Mouse (Mus musculus) liver, embryonic 14.5 days (tissue): ENCODE data around the gene Mpv17. TPM values are rescaled to one million over a fixed set of nuclear protein-coding genes. Genes with fewer than 3 reads are reported as not detected.
A peak's percentile ranks its signal among the peaks of the same experiment; 100 is the strongest.

Experiments
- ATAC-seq: fragments of 200-750 bp; cut with Nextera tagmentation; 2 replicates; pipeline ENCODE4 v1.8.0; 2017; ENCODE audit warnings: moderate number of reproducible peaks, mild to moderate bottlenecking, moderate library complexity; ENCODE audit not compliant: insufficient read depth
- DNase-seq, 3 experiments: peaks; one replicate each; pipeline ENCODE4 v3.0.0-alpha.2; 2012 to 2013; ENCODE audit warnings: low read depth in 3 of 3, low spot score in 3 of 3
- H3K27ac ChIP-seq: fragments of 300-500 bp; sonication (generic); 2 replicates; pipeline ENCODE4 v1.5.1; 2014; ENCODE audit warnings: moderate library complexity, mild to moderate bottlenecking, control low read depth, inconsistent platforms
- H3K27me3 ChIP-seq: fragments of 300-500 bp; sonication (generic); 2 replicates; pipeline ENCODE4 v1.6.1; 2014; ENCODE audit warnings: mild to moderate bottlenecking, low read length, moderate library complexity; ENCODE audit not compliant: control insufficient read depth, insufficient read depth
- H3K36me3 ChIP-seq: fragments of 300-500 bp; sonication (generic); replicated peaks from 2 replicates; pipeline ENCODE4 v1.6.1; 2014; ENCODE audit warnings: low read depth; ENCODE audit not compliant: control insufficient read depth, insufficient read depth
- H3K4me1 ChIP-seq, 2 experiments: fragments of 200-500 bp in 1 of 2; fragments of 300-500 bp in 1 of 2; sonication (generic) in 1 of 2; replicated peaks; 2 replicates each; pipeline ENCODE4 v1.6.1; 2012 to 2014; ENCODE audit warnings: antibody characterized with exemption in 1 of 2, inconsistent platforms in 1 of 2, low read length in 1 of 2; ENCODE audit not compliant: control insufficient read depth in 2 of 2, insufficient read depth in 2 of 2
- H3K4me2 ChIP-seq: fragments of 300-500 bp; sonication (generic); 2 replicates; pipeline ENCODE4 v1.6.1; 2014; ENCODE audit warnings: low read depth, mild to moderate bottlenecking, control low read depth, moderate library complexity
- H3K4me3 ChIP-seq, 2 experiments: fragments of 200-500 bp in 1 of 2; fragments of 300-500 bp in 1 of 2; sonication (generic) in 1 of 2; 2 replicates each; pipeline ENCODE4 v1.5.1; 2012 to 2014; ENCODE audit warnings: low read depth in 2 of 2, low read length in 2 of 2, mild to moderate bottlenecking in 2 of 2, control low read depth in 1 of 2, inconsistent platforms in 1 of 2, moderate library complexity in 1 of 2; ENCODE audit not compliant: insufficient read depth in 1 of 2
- H3K9ac ChIP-seq: fragments of 300-500 bp; sonication (generic); replicated peaks from 2 replicates; pipeline ENCODE4 v1.6.1; 2014; ENCODE audit warnings: mild to moderate bottlenecking, control low read depth, moderate library complexity
- H3K9me3 ChIP-seq: fragments of 300-500 bp; sonication (generic); 2 replicates; pipeline ENCODE4 v1.6.1; 2016; ENCODE audit warnings: low read length, mixed read lengths; ENCODE audit not compliant: control insufficient read depth
- CTCF ChIP-seq: IDR thresholded peaks from 2 replicates; pipeline ENCODE4 v1.5.1; 2016; ENCODE audit warnings: antibody characterized with exemption, low read depth, control low read depth
- EP300 ChIP-seq: IDR thresholded peaks from 2 replicates; pipeline ENCODE4 v1.6.1; 2016; ENCODE audit warnings: antibody characterized with exemption, low read depth
- WGBS: fragments of 180-500 bp; shearing (Covaris S2); extraction: QIAGEN DNeasy Blood & Tissue Kit; methylation state at CpG from one replicate; pipeline ENCODE4 v1.1.7; 2014; ENCODE audit not compliant: insufficient replicate concordance; 5-methylcytosine and 5-hydroxymethylcytosine counted together
- polyA plus RNA-seq, 2 experiments: library from polyadenylated mRNA; depleted of rRNA in 1 of 2; stranded (reverse) in 1 of 2; unstranded in 1 of 2; fragments of >200 nt; fragmentation: Nextera tagmentation in 1 of 2; extraction: Ambion mirVana in 1 of 2; gene quantifications; 2 replicates each; pipeline versions ENCODE4 v1.2.1 to v1.2.3; 2012 to 2014

The Mpv17 gene
- polyA plus RNA-seq, 2 experiments = 14.2 to 16.9 TPM

DNA sequence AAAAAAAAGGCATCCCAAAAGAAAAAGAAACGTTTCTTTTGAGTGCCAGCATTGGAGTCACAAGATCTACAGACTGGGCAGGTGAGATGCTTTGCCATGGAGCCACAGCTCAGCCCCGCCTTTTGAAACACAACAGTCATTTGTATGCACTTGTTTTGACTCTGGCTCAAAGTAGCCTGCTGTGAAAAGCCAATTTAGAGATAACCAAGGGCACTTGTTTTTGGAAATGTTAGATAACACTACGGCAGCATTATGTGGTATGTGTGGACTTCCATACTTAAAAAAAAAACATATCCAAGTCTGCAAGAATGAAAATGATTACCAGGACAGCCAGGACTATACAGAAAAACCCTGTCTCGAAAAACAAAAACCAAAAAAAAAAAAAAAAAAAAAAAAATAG lies 29.6 kb upstream of the Mpv17 start:
- peak; percentile 67 to 68 (median 67) for DNase-seq
- 15% methylated on average over 4 of the region's 4 CpGs for WGBS
- ATAC-seq = peak; percentile 50
- H3K4me1 ChIP-seq = peaks cover 21 to 23% of the 10 kb centered on the region in 2 experiments
- H3K27ac ChIP-seq = peak overlapping the region; percentile 76
- no peaks in the 10 kb centered on the region for H3K9me3 ChIP-seq
- H3K27me3 ChIP-seq = no peaks in the 10 kb centered on the region
- peak overlapping the region; percentile 28; the same call in 1 of the 2 replicates for H3K9ac ChIP-seq
- TF ChIP-seq EP300 (peak; percentile 74), CTCF (no peak)
- peak overlapping the region; percentile 42 for H3K4me2 ChIP-seq
- no peak overlapping the region for H3K4me3 ChIP-seq
- peaks cover 18% of the 10 kb centered on the region for H3K36me3 ChIP-seq

DNA sequence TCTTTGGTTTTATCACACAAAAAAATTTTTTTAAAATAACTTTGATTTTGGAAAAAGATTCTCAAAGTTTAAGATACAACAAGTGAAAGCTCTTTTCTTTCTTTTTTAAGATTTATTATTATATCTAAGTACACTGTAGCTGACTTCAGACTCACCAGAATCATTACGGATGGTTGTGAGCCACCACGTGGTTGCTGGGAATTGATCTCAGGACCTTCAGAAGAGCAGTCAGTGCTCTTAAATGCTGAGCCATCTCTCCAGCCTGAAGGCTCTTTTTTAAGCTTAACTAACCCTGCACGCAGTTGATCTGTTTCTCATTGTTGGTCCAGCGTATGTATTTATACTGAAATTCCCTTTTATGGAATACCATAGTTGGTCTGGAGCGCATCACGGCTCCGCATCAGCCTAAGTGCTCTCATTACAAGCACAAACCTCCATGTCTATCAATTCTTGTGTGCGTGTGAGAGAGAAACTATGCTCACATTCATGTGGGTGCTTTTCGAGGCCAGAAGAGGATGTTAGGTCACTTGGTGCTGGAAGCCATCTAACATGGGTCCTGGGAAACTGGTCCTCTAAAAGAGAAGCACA lies 27.2 kb upstream of the Mpv17 start:
- Histone ChIP-seq H3K9me3 (no peaks in the 10 kb centered on the region), H3K4me3 (no peak overlapping the region; a peak in 1 of 4 replicates), H3K9ac (no peak overlapping the region), H3K36me3 (peaks cover 2% of the 10 kb centered on the region; the same call in 1 of the 2 replicates), H3K4me2 (peak overlapping the region; percentile 89), H3K4me1 (peaks cover 24 to 27% of the 10 kb centered on the region in 2 experiments), H3K27me3 (no peaks in the 10 kb centered on the region), H3K27ac (no peak overlapping the region)
- TF ChIP-seq CTCF (no peak), EP300 (no peak)
- DNase-seq = no peak
- WGBS = 82% methylated on average over 9 of the region's 9 CpGs
- ATAC-seq = no peak

DNA sequence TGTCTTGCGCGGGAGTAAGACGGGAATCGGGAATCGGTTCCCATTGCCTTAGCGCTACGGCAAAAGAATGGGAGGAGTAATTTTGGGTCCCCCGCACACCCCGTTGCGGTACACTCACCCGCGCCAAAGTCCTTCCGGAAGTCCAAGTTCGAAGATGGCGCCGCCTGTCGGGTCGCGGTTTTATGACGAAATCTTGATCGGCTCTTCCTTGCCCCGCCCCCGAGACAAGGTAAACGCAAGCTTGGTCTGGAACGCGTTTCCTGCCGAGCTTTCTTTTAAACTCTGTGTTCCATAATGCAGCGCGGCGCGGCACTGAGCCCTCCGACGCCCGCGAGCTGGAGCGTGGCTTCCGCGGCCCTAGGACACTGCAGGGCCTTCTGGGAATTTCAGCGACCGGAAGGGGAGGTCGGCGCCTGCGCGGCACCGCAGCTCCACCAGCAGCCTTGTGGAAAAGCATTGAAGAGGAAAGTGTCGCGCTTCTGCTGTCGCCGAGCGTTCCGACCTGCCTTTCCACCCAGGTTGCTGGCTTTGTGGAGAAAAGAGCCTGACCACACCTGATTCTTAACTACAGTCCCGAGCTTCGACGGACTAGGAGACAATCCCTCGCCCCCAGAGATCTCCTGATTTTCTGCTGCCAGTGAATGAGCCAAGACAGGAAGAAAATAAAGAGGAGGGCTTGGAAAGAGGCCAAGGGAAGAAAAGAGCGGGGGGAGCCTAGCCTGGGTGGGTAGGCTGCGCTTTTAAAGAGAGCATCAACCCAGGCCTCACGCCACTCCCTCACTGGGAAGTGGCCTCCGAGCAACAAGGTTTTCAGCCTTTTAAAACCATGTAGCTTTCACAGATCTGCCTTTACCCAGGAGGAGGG lies 25.9 kb upstream of the Mpv17 start, which contains the start of the genes Gm29609 and Gtf3c2:
Gene Gm29609 (minus strand): TSS at position 146 of the 865 bp plus-strand sequence.
Gene Gtf3c2 (minus strand): TSS at position 379 of the 865 bp plus-strand sequence.
- Histone ChIP-seq H3K9me3 (no peaks in the 10 kb centered on the region), H3K9ac (peak within 1 kb of the TSS; percentile 89), H3K27me3 (no peaks in the 10 kb centered on the region), H3K27ac (peak within 1 kb of the TSS; percentile 94), H3K4me2 (peak within 1 kb of the TSS; percentile 89), H3K4me3 (peak within 1 kb of the TSS; percentile 89 to 99), H3K36me3 (peaks cover 5% of the 10 kb centered on the region; the same call in 1 of the 2 replicates), H3K4me1 (peaks cover 22 to 23% of the 10 kb centered on the region in 2 experiments)
- DNase-seq = peak; percentile 85 to 90 (median 87)
- under 1% methylated on average over 59 of the region's 59 CpGs for WGBS
- TF ChIP-seq EP300 (no peak), CTCF (0 out of 2 replicates have a peak, but pooled peaks have one; percentile 21)
- ATAC-seq = peak; percentile 87

DNA sequence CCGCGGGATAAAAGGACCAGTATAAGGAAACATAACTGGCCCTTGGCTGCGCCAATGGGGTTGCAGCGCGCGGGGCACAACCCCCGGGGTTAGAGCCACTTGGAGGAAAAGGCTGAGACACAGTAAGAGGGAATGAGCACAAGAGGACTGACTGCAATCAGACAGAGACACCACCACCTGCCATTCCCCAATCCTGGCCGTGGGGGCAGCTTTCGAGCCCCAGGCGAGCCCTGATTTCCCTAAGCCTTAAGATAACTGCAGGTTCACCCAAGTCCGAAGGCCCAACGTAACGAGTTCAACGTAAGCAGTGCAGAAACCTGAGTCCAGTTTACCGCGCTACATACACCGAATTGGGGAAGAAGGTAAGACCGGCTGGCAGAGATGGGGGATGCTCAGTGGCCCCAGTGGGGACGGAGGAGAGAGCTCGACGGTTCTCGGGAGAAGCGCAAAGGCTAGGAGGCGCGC lies 25.3 kb upstream of the Mpv17 start:
- under 1% methylated on average over 25 of the region's 25 CpGs for WGBS
- ATAC-seq (peak; percentile 57), DNase-seq (peak; percentile 46 to 58 (median 52))
- Histone ChIP-seq H3K27ac (peak overlapping the region; percentile 94), H3K9ac (peak overlapping the region; percentile 89), H3K4me3 (peak overlapping the region; percentile 89 to 99), H3K27me3 (no peaks in the 10 kb centered on the region), H3K36me3 (peaks cover 6% of the 10 kb centered on the region), H3K4me1 (peaks cover 21 to 22% of the 10 kb centered on the region in 2 experiments), H3K9me3 (no peaks in the 10 kb centered on the region), H3K4me2 (peak overlapping the region; percentile 89)
- TF ChIP-seq EP300 (no peak), CTCF (no peak)

DNA sequence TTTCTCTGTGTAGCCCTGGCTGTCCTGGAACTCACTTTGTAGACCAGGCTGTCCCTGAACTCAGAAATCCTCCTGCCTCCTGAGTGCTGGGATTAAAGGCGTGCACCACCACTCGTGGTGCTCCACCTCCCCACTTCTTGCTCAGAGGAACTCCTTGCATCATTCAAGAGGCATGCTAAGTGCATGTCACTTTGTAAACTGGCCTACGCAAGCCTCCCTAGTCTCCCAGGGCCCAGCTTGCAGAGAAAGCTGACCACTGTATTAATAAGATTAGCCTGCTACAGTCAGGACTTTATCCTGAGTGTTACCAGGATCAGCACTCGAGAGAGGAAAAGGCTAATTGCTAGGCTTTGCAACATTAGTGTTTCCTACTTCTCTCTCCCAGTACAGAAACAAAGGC lies 14.6 kb upstream of the Mpv17 start:
- H3K4me3 ChIP-seq = no peak overlapping the region
- H3K9ac ChIP-seq = no peak overlapping the region
- no peaks in the 10 kb centered on the region for H3K9me3 ChIP-seq
- DNase-seq (no peak), ATAC-seq (no peak)
- peaks cover 0 to 10% of the 10 kb centered on the region in 2 experiments; a peak in 1 of 4 replicates for H3K4me1 ChIP-seq
- 85% methylated on average over 4 of the region's 4 CpGs for WGBS
- H3K27me3 ChIP-seq = no peaks in the 10 kb centered on the region
- H3K36me3 ChIP-seq = peaks cover 81% of the 10 kb centered on the region
- TF ChIP-seq EP300 = no peak
- TF ChIP-seq CTCF = no peak
- no peak overlapping the region for H3K4me2 ChIP-seq
- H3K27ac ChIP-seq = no peak overlapping the region
